Mouse (Mus musculus) ES-Bruce4 (cell line): Measurements from ENCODE around the gene Adamts10.

Experiments
- CTCF ChIP-seq: IDR thresholded peaks from one replicate; pipeline ENCODE4 v1.8.1; 2011; ENCODE audit warnings: low read depth, low read length
- POLR2A ChIP-seq: IDR thresholded peaks from one replicate; pipeline ENCODE4 v1.8.1; 2011; ENCODE audit warnings: low read length; ENCODE audit not compliant: insufficient read depth

- TF ChIP-seq CTCF: no peak
- no peak for TF ChIP-seq POLR2A
Observed at GRCm38 (mm10) chr17:33549212-33549611, 25.2 kb downstream of the Adamts10 start.
